Mouse (Mus musculus): ENCODE results near the gene Dus2. TPM values are rescaled to one million over a fixed set of nuclear protein-coding genes. Genes with fewer than 3 reads are reported as not detected.
A peak's percentile ranks its signal among the peaks of the same experiment; 100 is the strongest.

Gene Dus2
- total and polyA plus RNA-seq, 3 experiments = 20.7 to 27.2 (median 23.2) TPM

DNA sequence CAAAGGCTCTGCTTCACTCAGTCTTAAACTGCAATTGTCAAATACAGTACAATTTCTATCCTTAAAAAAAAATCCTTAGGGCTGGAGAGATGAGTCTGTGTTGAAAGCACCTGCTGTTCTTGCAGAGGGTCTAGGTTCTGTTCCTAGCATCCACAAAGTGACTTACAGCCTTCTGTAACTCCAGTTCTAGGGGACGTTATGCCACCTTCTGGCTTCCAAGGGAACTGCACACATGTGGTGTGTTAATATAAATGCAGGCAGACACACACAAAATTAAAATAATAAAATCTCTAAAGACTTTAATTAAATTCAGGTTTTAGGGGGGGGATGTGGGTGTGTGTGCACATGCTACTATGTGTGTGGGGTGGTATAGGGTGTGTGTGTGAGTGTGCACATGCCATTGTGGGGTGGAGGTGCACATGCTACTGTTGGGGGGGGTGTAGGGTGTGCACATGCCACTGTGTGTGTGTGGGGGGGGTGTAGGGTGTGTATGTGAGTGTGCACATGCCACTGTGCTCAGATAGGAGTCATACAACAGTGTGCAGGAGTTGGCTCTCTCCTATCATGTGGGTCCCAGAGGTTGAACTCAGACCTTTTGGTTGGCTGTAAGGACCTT lies 86.4 kb downstream of the Dus2 start:
- H3K4me2 ChIP-seq (ENCODE audit: insufficient read depth, low read depth, poor library complexity, severe bottlenecking) = no peak overlapping the region
- H3K9me3 ChIP-seq (replicated peaks; ENCODE audit: low read length) = peaks cover 5% of the 10 kb centered on the region
- no peaks in the 10 kb centered on the region for H3K27me3 ChIP-seq (replicated peaks)
- no peak overlapping the region for H3K27ac ChIP-seq (ENCODE audit: insufficient read depth, low read depth)
- peaks cover 29 to 70% of the 10 kb centered on the region in 2 experiments for H3K36me3 ChIP-seq (replicated peaks in 1 of 2; ENCODE audit: control insufficient read depth in 1 of 2, insufficient read depth in 1 of 2, low read length in 1 of 2)
- dilution Hi-C loops (cut with MboI; ENCODE audit: extremely low pct_ligation_motif_present, extremely low pct_unique_long_range_greater_than_20kb, low sequenced_read_pairs) (no loop called here), in situ Hi-C loops (cut with MboI; ENCODE audit: low pct_ligation_motif_present, low pct_unique_long_range_greater_than_20kb, low sequenced_read_pairs) (no loop called here)
- peaks cover 9 to 38% of the 10 kb centered on the region in 2 experiments; a peak in 3 of 4 replicates for H3K4me1 ChIP-seq (ENCODE audit: control insufficient read depth in 1 of 2, insufficient read depth in 2 of 2)
- peak; percentile 12 to 48; a peak in 3 of 4 replicates for TF ChIP-seq CTCF (conservative IDR thresholded peaks at IDR 0.05 in 1 of 2, IDR thresholded peaks at IDR 0.05 in 1 of 2; ENCODE audit: low read depth in 2 of 2, low read length in 2 of 2)
- no peak for TF ChIP-seq UBTF (IDR thresholded peaks at IDR 0.05; ENCODE audit: low read depth, low read length)
- TF ChIP-seq RAD21 (IDR thresholded peaks at IDR 0.05; ENCODE audit: low read depth, low read length) = peak; percentile 19
- no peak overlapping the region for H3K9ac ChIP-seq (ENCODE audit: insufficient read depth, low read depth)
- H3K79me2 ChIP-seq (replicated peaks; ENCODE audit: control insufficient read depth, extremely low read depth, insufficient read depth, poor library complexity, severe bottlenecking) = peaks cover 92% of the 10 kb centered on the region
- no peak overlapping the region for H3K4me3 ChIP-seq (replicated peaks in 1 of 3; ENCODE audit: low read depth in 2 of 3, low read length in 2 of 3, poor library complexity in 1 of 3)
- DNase-seq (ENCODE audit: extremely low read depth) = no peak

DNA sequence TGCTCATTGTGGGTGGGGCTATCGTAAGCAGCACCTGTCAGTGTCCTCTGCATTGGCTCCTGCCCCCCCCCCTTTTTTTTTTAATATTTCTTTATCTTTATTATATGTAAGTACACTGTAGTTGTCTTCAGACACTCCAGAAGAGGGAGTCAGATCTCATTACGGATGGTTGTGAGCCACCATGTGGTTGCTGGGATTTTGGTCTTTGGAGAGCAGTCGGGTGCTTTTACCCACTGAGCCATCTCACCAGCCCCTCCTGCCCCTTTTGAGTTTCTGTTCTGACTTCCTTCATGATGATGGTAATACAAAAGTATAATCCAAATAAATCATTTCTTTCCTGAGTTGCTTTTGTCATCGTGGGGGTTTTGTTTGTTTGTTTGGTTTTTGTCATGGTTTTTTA lies 111.2 kb downstream of the Dus2 start:
- dilution Hi-C loops (cut with MboI; ENCODE audit: extremely low pct_ligation_motif_present, extremely low pct_unique_long_range_greater_than_20kb, low sequenced_read_pairs) (no loop called here), in situ Hi-C loops (cut with MboI; ENCODE audit: low pct_ligation_motif_present, low pct_unique_long_range_greater_than_20kb, low sequenced_read_pairs) (no loop called here)

More for the DNA sequence above, 111.2 kb downstream of the Dus2 start:
- no peak overlapping the region for H3K27ac ChIP-seq (ENCODE audit: insufficient read depth, low read depth)
- no peak for TF ChIP-seq GABPA (IDR thresholded peaks at IDR 0.05; ENCODE audit: insufficient replicate concordance, low read depth, low read length)
- no peak overlapping the region for H3K4me3 ChIP-seq (replicated peaks in 1 of 3; ENCODE audit: low read depth in 2 of 3, low read length in 2 of 3, poor library complexity in 1 of 3)
- no peak overlapping the region for H3K9ac ChIP-seq (ENCODE audit: insufficient read depth, low read depth)
- H3K4me2 ChIP-seq (ENCODE audit: insufficient read depth, low read depth, poor library complexity, severe bottlenecking) = no peak overlapping the region
- H3K27me3 ChIP-seq (replicated peaks) = no peaks in the 10 kb centered on the region
- no peak for DNase-seq (ENCODE audit: extremely low read depth)
- peaks cover 28 to 77% of the 10 kb centered on the region in 2 experiments for H3K36me3 ChIP-seq (replicated peaks in 1 of 2; ENCODE audit: control insufficient read depth in 1 of 2, insufficient read depth in 1 of 2, low read length in 1 of 2)
- H3K4me1 ChIP-seq (ENCODE audit: control insufficient read depth in 1 of 2, insufficient read depth in 2 of 2) = no peaks in the 10 kb centered on the region
- peaks cover 14% of the 10 kb centered on the region; the same call in 1 of the 2 replicates for H3K79me2 ChIP-seq (replicated peaks; ENCODE audit: control insufficient read depth, extremely low read depth, insufficient read depth, poor library complexity, severe bottlenecking)
- H3K9me3 ChIP-seq (replicated peaks; ENCODE audit: low read length) = no peaks in the 10 kb centered on the region

Other genes with a start within 250 kb of the Dus2 start
Only the 20 nearest of the 22 such genes appear.
- gene Ranbp10, start 164.0 kb upstream of the Dus2 start, total RNA-seq (2012; rRNA removed) = 8.1 and 8.7 TPM in 2 replicates
- gene Ranbp10, start 164.0 kb upstream of the Dus2 start, total RNA-seq (2014; rRNA removed) = 7.4 and 7.9 TPM in 2 replicates
- 12.8 and 15.8 TPM in 2 replicates for gene Ranbp10, start 164.0 kb upstream of the Dus2 start, polyA plus RNA-seq (2012; ENCODE audit: insufficient read length, low read depth)
- 0.13 and 0.21 TPM in 2 replicates for gene Tsnaxip1, start 163.6 kb upstream of the Dus2 start, total RNA-seq (2012; rRNA removed)
- gene Tsnaxip1, start 163.6 kb upstream of the Dus2 start, total RNA-seq (2014; rRNA removed) = 0.13 TPM in 1 of 2 replicates, not detected in the other
- gene Tsnaxip1, start 163.6 kb upstream of the Dus2 start, polyA plus RNA-seq (2012; ENCODE audit: insufficient read length, low read depth) = 0.38 and 0.50 TPM in 2 replicates
- 21.3 and 21.4 TPM in 2 replicates for gene Cenpt, start 138.1 kb upstream of the Dus2 start, total RNA-seq (2012; rRNA removed)
- 17.3 TPM in 2 replicates for gene Cenpt, start 138.1 kb upstream of the Dus2 start, total RNA-seq (2014; rRNA removed)
- gene Cenpt, start 138.1 kb upstream of the Dus2 start, polyA plus RNA-seq (2012; ENCODE audit: insufficient read length, low read depth) = 28.2 and 29.4 TPM in 2 replicates
- gene Thap11, start 136.2 kb upstream of the Dus2 start, total RNA-seq (2012; rRNA removed) = 40.2 and 42.6 TPM in 2 replicates
- 29.7 and 31.9 TPM in 2 replicates for gene Thap11, start 136.2 kb upstream of the Dus2 start, total RNA-seq (2014; rRNA removed)
- gene Thap11, start 136.2 kb upstream of the Dus2 start, polyA plus RNA-seq (2012; ENCODE audit: insufficient read length, low read depth) = 21.3 and 21.7 TPM in 2 replicates
- 144 and 193 TPM in 2 replicates for gene Nutf2, start 130.8 kb upstream of the Dus2 start, total RNA-seq (2012; rRNA removed)
- gene Nutf2, start 130.8 kb upstream of the Dus2 start, total RNA-seq (2014; rRNA removed) = 205 and 223 TPM in 2 replicates
- 7.9 and 11.2 TPM in 2 replicates for gene Nutf2, start 130.8 kb upstream of the Dus2 start, polyA plus RNA-seq (2012; ENCODE audit: insufficient read length, low read depth)
- 41.6 and 47.0 TPM in 2 replicates for gene Edc4, start 110.5 kb upstream of the Dus2 start, total RNA-seq (2012; rRNA removed)
- 28.2 and 28.7 TPM in 2 replicates for gene Edc4, start 110.5 kb upstream of the Dus2 start, total RNA-seq (2014; rRNA removed)
- 37.5 and 46.4 TPM in 2 replicates for gene Edc4, start 110.5 kb upstream of the Dus2 start, polyA plus RNA-seq (2012; ENCODE audit: insufficient read length, low read depth)
- 0.38 and 0.42 TPM in 2 replicates for gene Nrn1l, start 97.8 kb upstream of the Dus2 start, total RNA-seq (2012; rRNA removed)
- gene Nrn1l, start 97.8 kb upstream of the Dus2 start, total RNA-seq (2014; rRNA removed) = not detected in 2 replicates
- gene Nrn1l, start 97.8 kb upstream of the Dus2 start, polyA plus RNA-seq (2012; ENCODE audit: insufficient read length, low read depth) = not detected in 2 replicates
- gene Pskh1, start 90.9 kb upstream of the Dus2 start, total RNA-seq (2012; rRNA removed) = 12.2 and 12.9 TPM in 2 replicates
- 10.5 and 11.0 TPM in 2 replicates for gene Pskh1, start 90.9 kb upstream of the Dus2 start, total RNA-seq (2014; rRNA removed)
- 11.5 and 12.3 TPM in 2 replicates for gene Pskh1, start 90.9 kb upstream of the Dus2 start, polyA plus RNA-seq (2012; ENCODE audit: insufficient read length, low read depth)
- gene Ctrl, start 57.5 kb upstream of the Dus2 start, total RNA-seq (2012; rRNA removed) = 2.0 and 2.9 TPM in 2 replicates
- gene Ctrl, start 57.5 kb upstream of the Dus2 start, total RNA-seq (2014; rRNA removed) = 1.3 and 1.5 TPM in 2 replicates
- gene Ctrl, start 57.5 kb upstream of the Dus2 start, polyA plus RNA-seq (2012; ENCODE audit: insufficient read length, low read depth) = 5.3 and 5.9 TPM in 2 replicates
- 228 and 298 TPM in 2 replicates for gene Psmb10, start 52.9 kb upstream of the Dus2 start, total RNA-seq (2012; rRNA removed)
- 136 and 137 TPM in 2 replicates for gene Psmb10, start 52.9 kb upstream of the Dus2 start, total RNA-seq (2014; rRNA removed)
- 227 and 313 TPM in 2 replicates for gene Psmb10, start 52.9 kb upstream of the Dus2 start, polyA plus RNA-seq (2012; ENCODE audit: insufficient read length, low read depth)
- 0.21 and 0.34 TPM in 2 replicates for gene Lcat, start 48.0 kb upstream of the Dus2 start, total RNA-seq (2012; rRNA removed)
- 0.18 TPM in 1 of 2 replicates, not detected in the other for gene Lcat, start 48.0 kb upstream of the Dus2 start, total RNA-seq (2014; rRNA removed)
- gene Lcat, start 48.0 kb upstream of the Dus2 start, polyA plus RNA-seq (2012; ENCODE audit: insufficient read length, low read depth) = 0.17 and 0.25 TPM in 2 replicates
- gene Slc12a4, start 25.2 kb upstream of the Dus2 start, total RNA-seq (2012; rRNA removed) = 9.4 and 9.7 TPM in 2 replicates
- gene Slc12a4, start 25.2 kb upstream of the Dus2 start, total RNA-seq (2014; rRNA removed) = 2.8 and 4.2 TPM in 2 replicates
- 7.2 and 8.1 TPM in 2 replicates for gene Slc12a4, start 25.2 kb upstream of the Dus2 start, polyA plus RNA-seq (2012; ENCODE audit: insufficient read length, low read depth)
- not detected in 2 replicates for gene Dpep3, start 11.9 kb upstream of the Dus2 start, total RNA-seq (2012; rRNA removed)
- not detected in 2 replicates for gene Dpep3, start 11.9 kb upstream of the Dus2 start, total RNA-seq (2014; rRNA removed)
- not detected in 2 replicates for gene Dpep3, start 11.9 kb upstream of the Dus2 start, polyA plus RNA-seq (2012; ENCODE audit: insufficient read length, low read depth)
- not detected in 2 replicates for gene Dpep2nb, start 14.6 kb downstream of the Dus2 start, total RNA-seq (2012; rRNA removed)
- not detected in 2 replicates for gene Dpep2nb, start 14.6 kb downstream of the Dus2 start, total RNA-seq (2014; rRNA removed)
- gene Dpep2nb, start 14.6 kb downstream of the Dus2 start, polyA plus RNA-seq (2012; ENCODE audit: insufficient read length, low read depth) = not detected in 2 replicates
- gene Ddx28, start 20.5 kb downstream of the Dus2 start, total RNA-seq (2012; rRNA removed) = 19.8 and 23.3 TPM in 2 replicates
- gene Ddx28, start 20.5 kb downstream of the Dus2 start, total RNA-seq (2014; rRNA removed) = 21.6 and 21.8 TPM in 2 replicates
- gene Ddx28, start 20.5 kb downstream of the Dus2 start, polyA plus RNA-seq (2012; ENCODE audit: insufficient read length, low read depth) = 15.5 and 16.3 TPM in 2 replicates
- gene Nfatc3, start 67.5 kb downstream of the Dus2 start, total RNA-seq (2012; rRNA removed) = 25.5 and 29.0 TPM in 2 replicates
- 32.9 and 37.8 TPM in 2 replicates for gene Nfatc3, start 67.5 kb downstream of the Dus2 start, total RNA-seq (2014; rRNA removed)
- gene Nfatc3, start 67.5 kb downstream of the Dus2 start, polyA plus RNA-seq (2012; ENCODE audit: insufficient read length, low read depth) = 73.5 and 96.3 TPM in 2 replicates
- gene Esrp2, start 145.6 kb downstream of the Dus2 start, total RNA-seq (2012; rRNA removed) = 0.21 and 0.30 TPM in 2 replicates
- not detected in 2 replicates for gene Esrp2, start 145.6 kb downstream of the Dus2 start, total RNA-seq (2014; rRNA removed)
- gene Esrp2, start 145.6 kb downstream of the Dus2 start, polyA plus RNA-seq (2012; ENCODE audit: insufficient read length, low read depth) = 0.24 and 0.37 TPM in 2 replicates
- gene Pla2g15, start 159.1 kb downstream of the Dus2 start, total RNA-seq (2012; rRNA removed) = 6.3 and 7.0 TPM in 2 replicates
- gene Pla2g15, start 159.1 kb downstream of the Dus2 start, total RNA-seq (2014; rRNA removed) = 6.3 and 6.9 TPM in 2 replicates
- 7.0 and 8.0 TPM in 2 replicates for gene Pla2g15, start 159.1 kb downstream of the Dus2 start, polyA plus RNA-seq (2012; ENCODE audit: insufficient read length, low read depth)
- gene Slc7a6, start 177.5 kb downstream of the Dus2 start, total RNA-seq (2012; rRNA removed) = 24.2 and 27.8 TPM in 2 replicates
- 29.5 and 32.6 TPM in 2 replicates for gene Slc7a6, start 177.5 kb downstream of the Dus2 start, total RNA-seq (2014; rRNA removed)
- 61.8 and 67.1 TPM in 2 replicates for gene Slc7a6, start 177.5 kb downstream of the Dus2 start, polyA plus RNA-seq (2012; ENCODE audit: insufficient read length, low read depth)
- gene Slc7a6os, start 219.6 kb downstream of the Dus2 start, total RNA-seq (2012; rRNA removed) = 38.7 and 44.1 TPM in 2 replicates
- gene Slc7a6os, start 219.6 kb downstream of the Dus2 start, total RNA-seq (2014; rRNA removed) = 65.1 and 79.5 TPM in 2 replicates
- 60.0 and 62.5 TPM in 2 replicates for gene Slc7a6os, start 219.6 kb downstream of the Dus2 start, polyA plus RNA-seq (2012; ENCODE audit: insufficient read length, low read depth)

Measured in CH12.LX (cell line).